Mouse (Mus musculus): ENCODE measurements around the gene Nat8. TPM values are rescaled to one million over a fixed set of nuclear protein-coding genes. Genes with fewer than 3 reads are reported as not detected.
A peak's percentile ranks its signal among the peaks of the same experiment; 100 is the strongest.
"Not testable (repeated sequence)": the region's sequence is repeated elsewhere in the genome, so short reads cannot be mapped to it uniquely, and the experiment has no call there.

The Nat8 gene
- polyA plus RNA-seq, 1 experiment from 2014 or later = 0.47 TPM

DNA sequence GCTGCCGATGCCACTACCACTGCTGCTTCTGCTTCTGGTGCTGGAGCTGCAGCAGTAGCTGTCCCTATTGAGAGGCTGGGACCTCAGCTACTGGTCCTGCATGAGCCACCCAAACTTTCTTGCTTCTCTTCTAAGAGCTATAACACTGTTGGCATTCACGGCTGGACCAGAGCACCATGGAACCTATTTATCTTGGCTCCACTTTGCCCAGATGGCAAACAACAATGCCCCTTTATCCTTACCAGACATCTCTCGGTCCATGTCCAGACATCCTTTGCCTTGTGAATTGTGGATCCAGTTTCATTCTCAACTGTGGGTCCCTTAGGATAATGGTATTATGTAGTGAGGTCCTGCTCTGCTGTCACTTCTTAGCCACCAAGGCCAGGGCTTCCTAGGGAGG, 29.4 kb upstream of the Nat8 start:
- Histone ChIP-seq H3K36me3 (replicated peaks; ENCODE audit: control insufficient read depth, insufficient read depth) (no peaks in the 10 kb centered on the region), H3K27ac (no peak overlapping the region), H3K9ac (no peak overlapping the region), H3K9me3 (ENCODE audit: control insufficient read depth, low read length) (no peaks in the 10 kb centered on the region), H3K4me2 (replicated peaks) (no peak overlapping the region), H3K27me3 (ENCODE audit: control insufficient read depth, insufficient read depth, low read length) (no peaks in the 10 kb centered on the region), H3K4me1 (replicated peaks; ENCODE audit: control insufficient read depth, insufficient read depth, low read length) (no peaks in the 10 kb centered on the region), H3K4me3 (replicated peaks; ENCODE audit: low read length) (no peak overlapping the region)
- DNase-seq (ENCODE audit: low spot score) = no peak
- no peak for ATAC-seq (ENCODE audit: low FRiP score)
- 88% methylated on average over 3 of the region's 3 CpGs for WGBS

DNA sequence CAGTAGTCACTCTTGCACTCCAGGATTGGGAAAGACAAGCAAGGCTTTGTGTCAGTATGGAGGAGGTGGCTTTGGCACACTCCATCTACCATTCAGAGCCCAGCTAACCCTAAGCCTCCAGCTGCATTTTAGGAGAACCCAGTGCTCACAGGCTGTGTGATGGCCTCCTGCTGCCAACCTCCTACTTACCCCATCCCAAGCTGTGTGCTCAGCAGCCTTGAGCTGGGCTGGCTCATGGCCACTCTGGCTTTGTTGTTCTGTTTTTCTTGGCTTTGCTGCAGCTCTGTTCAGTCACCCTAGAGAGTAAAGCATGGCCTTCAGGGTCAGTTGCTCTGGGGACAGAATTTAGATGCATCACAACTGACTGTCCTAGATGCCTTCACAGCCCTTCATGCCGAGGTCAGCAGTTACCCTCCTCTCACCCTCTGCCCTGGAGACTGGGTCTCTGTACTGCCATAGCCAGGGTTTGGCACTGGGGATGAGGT, 24.4 kb upstream of the Nat8 start:
- WGBS = 62% methylated on average over 1 of the region's 1 CpGs
- DNase-seq (ENCODE audit: low spot score) (peak; percentile 37), ATAC-seq (ENCODE audit: low FRiP score) (peak; percentile 83; the same call in 1 of the 2 replicates)
- Histone ChIP-seq H3K9me3 (ENCODE audit: control insufficient read depth, low read length) (no peaks in the 10 kb centered on the region), H3K27me3 (ENCODE audit: control insufficient read depth, insufficient read depth, low read length) (no peaks in the 10 kb centered on the region), H3K4me1 (replicated peaks; ENCODE audit: control insufficient read depth, insufficient read depth, low read length) (no peaks in the 10 kb centered on the region), H3K4me3 (replicated peaks; ENCODE audit: low read length) (no peak overlapping the region), H3K9ac (no peak overlapping the region), H3K27ac (no peak overlapping the region), H3K4me2 (replicated peaks) (no peak overlapping the region), H3K36me3 (replicated peaks; ENCODE audit: control insufficient read depth, insufficient read depth) (no peaks in the 10 kb centered on the region)

DNA sequence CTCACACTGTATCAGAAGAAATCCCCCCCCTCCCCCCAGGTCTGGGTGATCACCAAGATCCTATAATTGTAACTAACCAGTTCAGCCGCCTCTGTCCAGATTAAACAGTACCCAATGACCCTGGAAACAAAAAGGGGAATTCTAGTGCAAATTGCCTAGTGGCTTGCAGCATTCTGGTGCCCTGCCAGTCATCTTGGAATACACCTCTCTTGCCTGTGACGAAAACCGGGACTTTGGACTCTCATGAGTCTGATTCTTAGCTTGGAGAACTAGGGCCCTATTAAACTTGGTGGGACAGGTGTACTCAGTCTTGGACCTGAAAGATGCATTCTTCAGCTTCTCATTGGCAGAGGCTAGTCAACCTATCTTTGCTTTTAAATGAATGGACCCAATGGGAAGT, 21.6 kb upstream of the Nat8 start:
- H3K36me3 ChIP-seq (replicated peaks; ENCODE audit: control insufficient read depth, insufficient read depth) = no peaks in the 10 kb centered on the region
- WGBS = 74% methylated on average over 3 of the region's 3 CpGs
- ATAC-seq (ENCODE audit: low FRiP score) = no peak
- H3K27me3 ChIP-seq (ENCODE audit: control insufficient read depth, insufficient read depth, low read length) = no peaks in the 10 kb centered on the region
- no peak overlapping the region for H3K27ac ChIP-seq
- H3K9ac ChIP-seq = no peak overlapping the region
- no peaks in the 10 kb centered on the region for H3K9me3 ChIP-seq (ENCODE audit: control insufficient read depth, low read length)
- H3K4me1 ChIP-seq (replicated peaks; ENCODE audit: control insufficient read depth, insufficient read depth, low read length) = no peaks in the 10 kb centered on the region
- no peak overlapping the region for H3K4me3 ChIP-seq (replicated peaks; ENCODE audit: low read length)
- no peak overlapping the region for H3K4me2 ChIP-seq (replicated peaks)
- no peak for DNase-seq (ENCODE audit: low spot score)

DNA sequence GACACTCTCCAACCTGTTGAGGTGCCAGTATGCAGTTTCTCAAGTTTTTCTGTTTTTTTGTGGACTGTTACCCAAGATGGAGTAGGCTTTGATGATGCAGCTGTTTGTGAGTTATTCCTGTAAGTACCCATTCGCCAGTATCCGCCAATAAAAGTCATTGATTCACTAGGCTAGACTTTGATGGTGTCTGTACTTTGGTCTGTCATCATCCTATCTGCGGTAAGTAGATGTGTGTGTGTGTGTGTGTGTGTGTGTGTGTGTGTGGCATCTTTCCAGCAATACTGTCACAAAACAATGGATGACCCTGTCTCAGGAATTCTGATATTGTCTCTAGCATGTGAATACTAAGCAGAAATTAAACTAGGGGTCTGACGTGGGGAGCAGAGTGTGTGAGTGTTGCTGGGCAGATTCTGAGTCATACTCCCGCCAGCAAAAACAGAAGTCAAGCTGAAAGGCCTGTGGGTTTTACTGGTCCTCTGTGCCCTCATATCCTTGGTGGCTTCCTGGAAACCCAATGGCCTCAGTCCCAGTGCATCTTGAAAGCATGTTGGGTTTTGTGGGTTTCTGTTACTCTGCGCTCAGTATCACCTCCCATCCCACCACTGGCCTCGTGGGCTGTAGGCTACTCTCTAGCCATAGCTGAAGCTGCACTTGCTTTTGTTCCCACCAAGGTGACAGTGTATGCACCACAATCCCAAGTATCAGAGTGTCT, 19.3 kb upstream of the Nat8 start:
- H3K4me1 ChIP-seq (replicated peaks; ENCODE audit: control insufficient read depth, insufficient read depth, low read length) = 0 out of 2 replicates have a peak, but pooled peaks cover 3% of the 10 kb centered on the region
- H3K9ac ChIP-seq = no peak overlapping the region
- no peaks in the 10 kb centered on the region for H3K36me3 ChIP-seq (replicated peaks; ENCODE audit: control insufficient read depth, insufficient read depth)
- 89% methylated on average over 7 of the region's 7 CpGs for WGBS
- no peak overlapping the region for H3K4me3 ChIP-seq (replicated peaks; ENCODE audit: low read length)
- H3K27me3 ChIP-seq (ENCODE audit: control insufficient read depth, insufficient read depth, low read length) = no peaks in the 10 kb centered on the region
- ATAC-seq (ENCODE audit: low FRiP score) = no peak
- H3K9me3 ChIP-seq (ENCODE audit: control insufficient read depth, low read length) = no peaks in the 10 kb centered on the region
- H3K4me2 ChIP-seq (replicated peaks) = no peak overlapping the region
- DNase-seq (ENCODE audit: low spot score) = no peak
- no peak overlapping the region for H3K27ac ChIP-seq

DNA sequence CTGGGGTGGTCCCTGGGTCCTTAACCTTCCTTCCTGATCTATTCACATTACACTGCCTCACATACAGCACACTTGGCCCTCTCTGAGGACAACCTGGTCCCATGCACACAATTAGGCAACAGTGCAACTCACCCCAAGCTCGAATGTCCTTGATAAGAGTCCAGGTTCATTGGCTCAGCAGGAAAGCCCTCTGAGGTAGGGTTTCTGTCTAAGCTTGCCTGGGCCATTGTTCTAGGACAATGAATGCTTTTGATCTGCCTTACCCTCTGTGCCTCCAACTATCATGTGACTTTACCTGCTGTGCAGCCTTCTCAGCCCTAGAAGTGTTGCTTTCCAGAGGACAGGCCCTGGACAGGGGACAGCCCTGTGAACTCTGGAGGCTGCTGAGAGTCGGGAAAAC, 17.4 kb upstream of the Nat8 start:
- Histone ChIP-seq H3K36me3 (replicated peaks; ENCODE audit: control insufficient read depth, insufficient read depth) (no peaks in the 10 kb centered on the region), H3K4me1 (replicated peaks; ENCODE audit: control insufficient read depth, insufficient read depth, low read length) (0 out of 2 replicates have a peak, but pooled peaks cover 3% of the 10 kb centered on the region), H3K4me3 (replicated peaks; ENCODE audit: low read length) (no peak overlapping the region), H3K4me2 (replicated peaks) (no peak overlapping the region), H3K27ac (no peak overlapping the region), H3K27me3 (ENCODE audit: control insufficient read depth, insufficient read depth, low read length) (no peaks in the 10 kb centered on the region), H3K9ac (no peak overlapping the region), H3K9me3 (ENCODE audit: control insufficient read depth, low read length) (no peaks in the 10 kb centered on the region)
- ATAC-seq (ENCODE audit: low FRiP score) = no peak
- WGBS = 23% methylated on average over 2 of the region's 2 CpGs
- no peak for DNase-seq (ENCODE audit: low spot score)

DNA sequence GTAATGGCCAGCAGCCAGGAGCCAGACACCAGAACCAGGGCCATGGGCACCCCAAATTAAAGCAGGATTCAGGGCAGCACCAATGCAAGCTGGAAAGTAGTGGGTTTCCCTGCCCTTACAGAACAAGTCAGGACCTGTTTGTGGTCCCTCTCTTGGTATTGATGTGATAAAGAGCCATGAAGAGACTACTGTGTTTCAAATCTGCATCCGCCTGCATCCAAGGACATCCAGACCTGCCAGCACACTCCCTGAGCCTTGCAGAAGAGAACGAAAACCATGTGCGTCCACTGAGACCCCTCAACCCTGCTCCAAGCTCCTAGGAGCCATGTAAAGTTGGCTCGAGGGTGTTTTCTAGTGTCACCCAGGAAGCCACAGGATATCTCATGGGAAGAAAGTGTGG, 16.3 kb upstream of the Nat8 start:
- H3K27me3 ChIP-seq (ENCODE audit: control insufficient read depth, insufficient read depth, low read length) = no peaks in the 10 kb centered on the region
- no peak overlapping the region for H3K9ac ChIP-seq
- no peak for DNase-seq (ENCODE audit: low spot score)
- no peak for ATAC-seq (ENCODE audit: low FRiP score)
- 0 out of 2 replicates have a peak, but pooled peaks cover 3% of the 10 kb centered on the region for H3K4me1 ChIP-seq (replicated peaks; ENCODE audit: control insufficient read depth, insufficient read depth, low read length)
- no peaks in the 10 kb centered on the region for H3K36me3 ChIP-seq (replicated peaks; ENCODE audit: control insufficient read depth, insufficient read depth)
- WGBS = 97% methylated on average over 4 of the region's 4 CpGs
- H3K9me3 ChIP-seq (ENCODE audit: control insufficient read depth, low read length) = no peaks in the 10 kb centered on the region
- no peak overlapping the region for H3K4me2 ChIP-seq (replicated peaks)
- H3K4me3 ChIP-seq (replicated peaks; ENCODE audit: low read length) = no peak overlapping the region
- no peak overlapping the region for H3K27ac ChIP-seq

DNA sequence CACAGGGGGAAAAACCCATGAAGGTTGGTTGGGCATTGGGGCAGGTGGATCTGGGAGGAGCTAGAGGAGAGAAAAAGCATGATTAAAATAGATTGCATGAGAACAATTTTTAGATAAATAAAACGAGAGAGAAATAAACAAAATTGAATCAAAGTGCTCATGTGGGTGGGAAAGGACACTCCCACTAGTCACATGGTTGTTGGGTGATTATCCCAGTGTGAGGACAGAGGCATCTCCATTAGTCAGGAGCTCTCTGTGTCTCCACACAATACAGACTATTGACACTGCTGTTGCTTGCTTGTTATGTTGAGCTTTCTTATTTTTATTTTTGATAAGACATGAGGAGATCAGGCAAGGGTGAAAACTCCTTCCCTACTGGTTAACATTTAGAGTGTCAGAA, 15.0 kb upstream of the Nat8 start:
- H3K27ac ChIP-seq = no peak overlapping the region
- DNase-seq (ENCODE audit: low spot score) (no peak), ATAC-seq (ENCODE audit: low FRiP score) (no peak)
- H3K9me3 ChIP-seq (ENCODE audit: control insufficient read depth, low read length) = no peaks in the 10 kb centered on the region
- H3K9ac ChIP-seq = no peak overlapping the region
- no peaks in the 10 kb centered on the region for H3K27me3 ChIP-seq (ENCODE audit: control insufficient read depth, insufficient read depth, low read length)
- H3K4me1 ChIP-seq (replicated peaks; ENCODE audit: control insufficient read depth, insufficient read depth, low read length) = 0 out of 2 replicates have a peak, but pooled peaks cover 3% of the 10 kb centered on the region
- 64% methylated on average over 1 of the region's 1 CpGs for WGBS
- no peak overlapping the region for H3K4me3 ChIP-seq (replicated peaks; ENCODE audit: low read length)
- no peaks in the 10 kb centered on the region for H3K36me3 ChIP-seq (replicated peaks; ENCODE audit: control insufficient read depth, insufficient read depth)
- H3K4me2 ChIP-seq (replicated peaks) = no peak overlapping the region

DNA sequence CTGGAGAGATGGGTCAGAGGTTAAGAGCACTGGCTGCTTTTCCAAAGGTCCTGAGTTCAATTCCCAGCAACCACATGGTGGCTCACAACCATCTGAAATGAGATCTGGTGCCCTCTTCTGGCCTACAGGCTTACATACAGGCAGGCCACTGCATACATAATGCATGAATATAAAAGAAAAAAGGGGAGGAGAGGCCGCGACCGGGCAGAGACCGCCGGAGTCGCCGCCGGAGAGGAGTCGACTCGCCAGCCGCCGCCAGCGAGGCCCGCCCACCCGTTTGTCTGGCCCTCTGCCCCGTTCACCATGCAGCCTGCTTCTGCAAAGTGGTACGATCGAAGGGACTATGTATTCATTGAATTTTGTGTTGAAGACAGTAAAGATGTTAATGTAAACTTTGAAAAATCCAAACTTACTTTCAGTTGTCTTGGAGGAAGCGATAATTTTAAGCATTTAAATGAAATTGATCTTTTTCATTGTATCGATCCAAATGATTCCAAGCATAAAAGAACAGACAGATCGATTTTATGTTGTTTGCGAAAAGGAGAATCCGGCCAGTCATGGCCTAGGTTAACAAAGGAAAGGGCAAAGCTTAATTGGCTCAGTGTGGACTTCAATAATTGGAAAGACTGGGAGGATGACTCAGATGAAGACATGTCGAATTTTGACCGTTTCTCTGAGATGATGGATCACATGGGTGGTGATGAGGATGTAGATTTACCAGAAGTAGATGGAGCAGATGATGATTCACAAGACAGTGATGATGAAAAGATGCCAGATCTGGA, 12.0 kb upstream of the Nat8 start:
- H3K36me3 ChIP-seq (replicated peaks; ENCODE audit: control insufficient read depth, insufficient read depth); H3K9ac ChIP-seq; H3K4me2 ChIP-seq (replicated peaks); ATAC-seq (ENCODE audit: low FRiP score); H3K4me1 ChIP-seq (replicated peaks; ENCODE audit: control insufficient read depth, insufficient read depth, low read length); H3K27me3 ChIP-seq (ENCODE audit: control insufficient read depth, insufficient read depth, low read length); H3K9me3 ChIP-seq (ENCODE audit: control insufficient read depth, low read length); H3K4me3 ChIP-seq (replicated peaks; ENCODE audit: low read length); H3K27ac ChIP-seq; DNase-seq (ENCODE audit: low spot score): not testable (repeated sequence)
- 60% methylated on average over 25 of the region's 25 CpGs for WGBS

DNA sequence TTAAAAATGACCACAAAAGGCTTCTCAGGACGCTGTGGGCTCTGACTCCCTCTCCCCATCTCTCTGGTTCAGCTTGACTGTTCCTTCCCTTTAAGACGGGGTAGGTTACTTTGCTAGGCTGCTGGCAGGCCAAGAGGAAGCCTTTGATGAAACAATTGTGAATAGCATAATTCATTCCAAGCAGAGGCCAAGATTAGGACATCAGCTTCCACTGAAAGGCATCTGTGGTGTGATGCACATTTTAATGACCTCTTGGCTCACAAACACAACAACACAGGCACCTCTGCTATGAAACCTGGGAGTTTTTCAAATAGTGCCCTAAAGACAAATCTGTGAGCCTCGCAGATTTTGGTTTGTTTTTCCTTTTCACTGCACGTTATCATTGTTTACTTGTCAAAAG, 8.1 kb upstream of the Nat8 start:
- Histone ChIP-seq H3K27ac (no peak overlapping the region), H3K4me1 (replicated peaks; ENCODE audit: control insufficient read depth, insufficient read depth, low read length) (no peaks in the 10 kb centered on the region), H3K36me3 (replicated peaks; ENCODE audit: control insufficient read depth, insufficient read depth) (no peaks in the 10 kb centered on the region), H3K9me3 (ENCODE audit: control insufficient read depth, low read length) (no peaks in the 10 kb centered on the region), H3K4me2 (replicated peaks) (no peak overlapping the region), H3K9ac (no peak overlapping the region), H3K4me3 (replicated peaks; ENCODE audit: low read length) (no peak overlapping the region), H3K27me3 (ENCODE audit: control insufficient read depth, insufficient read depth, low read length) (no peaks in the 10 kb centered on the region)
- ATAC-seq (ENCODE audit: low FRiP score) (no peak), DNase-seq (ENCODE audit: low spot score) (peak; percentile 38)
- WGBS = 38% methylated on average over 4 of the region's 4 CpGs

Data from hindbrain, embryonic 14.5 days (tissue).